Mouse (Mus musculus) neural tube, embryonic 15.5 days (tissue): Measurements from ENCODE around the gene Afmid. TPM values are rescaled to one million over a fixed set of nuclear protein-coding genes. Genes with fewer than 3 reads are reported as not detected.

ENCODE experiments used
- ATAC-seq: fragments of 200-750 bp; cut with Nextera tagmentation; 2 replicates; pipeline ENCODE4 v1.8.0; 2017; ENCODE audit warnings: mild to moderate bottlenecking, moderate TSS enrichment, moderate library complexity; ENCODE audit not compliant: low FRiP score
- H3K27ac ChIP-seq: fragments of 300-500 bp; sonication (generic); replicated peaks from 2 replicates; pipeline ENCODE4 v1.5.1; 2015; ENCODE audit warnings: mild to moderate bottlenecking, inconsistent platforms
- H3K27me3 ChIP-seq: fragments of 300-500 bp; sonication (generic); replicated peaks from 2 replicates; pipeline ENCODE4 v1.6.1; 2015; ENCODE audit warnings: inconsistent platforms
- H3K36me3 ChIP-seq: fragments of 300-500 bp; sonication (generic); 2 replicates; pipeline ENCODE4 v1.6.1; 2015; ENCODE audit warnings: inconsistent platforms
- H3K4me1 ChIP-seq: fragments of 300-500 bp; sonication (generic); 2 replicates; pipeline ENCODE4 v1.6.1; 2015; ENCODE audit warnings: inconsistent platforms
- H3K4me2 ChIP-seq: fragments of 300-500 bp; sonication (generic); 2 replicates; pipeline ENCODE4 v1.6.1; 2015; ENCODE audit warnings: inconsistent platforms, mild to moderate bottlenecking, moderate library complexity
- H3K4me3 ChIP-seq: fragments of 300-500 bp; sonication (generic); replicated peaks from 2 replicates; pipeline ENCODE4 v1.5.1; 2015; ENCODE audit warnings: mild to moderate bottlenecking, inconsistent platforms
- H3K9ac ChIP-seq: fragments of 300-500 bp; sonication (generic); replicated peaks from 2 replicates; pipeline ENCODE4 v1.6.1; 2015; ENCODE audit warnings: mild to moderate bottlenecking, inconsistent platforms
- H3K9me3 ChIP-seq: fragments of 300-500 bp; sonication (generic); replicated peaks from 2 replicates; pipeline ENCODE4 v1.6.1; 2016; ENCODE audit warnings: inconsistent platforms
- WGBS: fragments of 180-500 bp; shearing (Covaris S2); methylation state at CpG from one replicate; pipeline ENCODE4 v1.1.7; 2015; ENCODE audit warnings: mixed read lengths; 5-methylcytosine and 5-hydroxymethylcytosine counted together
- polyA plus RNA-seq: library from polyadenylated mRNA; unstranded; fragments of >200 nt; fragmentation: Nextera tagmentation; extraction: Ambion mirVana; gene quantifications from 2 replicates; pipeline ENCODE4 v1.2.1, GENCODE M21; 2015

Gene Afmid
- polyA plus RNA-seq, 1 experiment from 2014 or later: 6.0 TPM

- 28% methylated on average over 6 of the region's 6 CpGs for WGBS
- Histone ChIP-seq H3K36me3 (no peaks in the 10 kb centered on the region), H3K4me1 (peaks cover 38% of the 10 kb centered on the region), H3K27ac (no peak overlapping the region), H3K9me3 (no peaks in the 10 kb centered on the region), H3K27me3 (no peaks in the 10 kb centered on the region), H3K9ac (no peak overlapping the region), H3K4me2 (no peak overlapping the region), H3K4me3 (no peak overlapping the region)
- no peak for ATAC-seq
Observed at GRCm38 (mm10) chr11:117875681-117876080, 50.0 kb downstream of the Afmid start.

GRCm38 (mm10) chr11:117877917-117878745 lies 52.4 kb downstream of the Afmid start:
- Histone ChIP-seq H3K4me1 (peaks cover 22% of the 10 kb centered on the region), H3K4me2 (peak overlapping the region; percentile 46), H3K27me3 (no peaks in the 10 kb centered on the region), H3K4me3 (peak overlapping the region; percentile 14; the same call in 1 of the 2 replicates), H3K9me3 (no peaks in the 10 kb centered on the region), H3K36me3 (no peaks in the 10 kb centered on the region), H3K27ac (peak overlapping the region; percentile 64), H3K9ac (no peak overlapping the region; the same call in 1 of the 2 replicates)
- ATAC-seq: peak; percentile 73
- 15% methylated on average over 13 of the region's 13 CpGs for WGBS

DNA sequence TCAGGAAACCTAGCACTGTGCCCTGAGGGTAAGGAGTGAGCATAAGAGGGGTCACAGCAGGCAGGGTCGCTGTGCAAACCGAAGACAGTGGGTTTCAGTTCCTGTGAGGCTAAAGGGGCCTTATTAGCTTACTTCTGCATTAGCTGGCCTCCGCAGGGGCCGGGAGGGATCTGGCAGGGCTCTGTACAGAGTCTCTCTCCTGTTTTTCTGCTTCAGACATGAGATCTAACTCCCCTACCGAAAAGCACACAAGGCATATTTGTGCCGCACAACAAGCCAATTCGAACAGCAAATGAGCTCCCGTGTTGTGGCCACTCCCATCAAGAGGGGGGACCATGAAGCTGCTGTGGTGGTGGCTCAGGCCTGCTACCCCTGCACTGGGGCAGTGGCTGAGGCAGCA lies 53.2 kb downstream of the Afmid start:
- Histone ChIP-seq H3K4me1 (peaks cover 20% of the 10 kb centered on the region), H3K36me3 (no peaks in the 10 kb centered on the region), H3K4me3 (no peak overlapping the region), H3K9me3 (no peaks in the 10 kb centered on the region), H3K27ac (peak overlapping the region; percentile 64), H3K9ac (no peak overlapping the region), H3K4me2 (peak overlapping the region; percentile 46; the same call in 1 of the 2 replicates), H3K27me3 (no peaks in the 10 kb centered on the region)
- ATAC-seq: no peak
- 20% methylated on average over 8 of the region's 8 CpGs for WGBS

GRCm38 (mm10) chr11:117879676-117880075 lies 54.0 kb downstream of the Afmid start:
- no peak overlapping the region for H3K4me2 ChIP-seq
- H3K27ac ChIP-seq: no peak overlapping the region
- whole genome bisulfite sequencing: 87% methylated on average over 6 of the region's 6 CpGs
- H3K4me3 ChIP-seq: no peak overlapping the region
- H3K27me3 ChIP-seq: no peaks in the 10 kb centered on the region; the same call in 1 of the 2 replicates
- H3K36me3 ChIP-seq: no peaks in the 10 kb centered on the region
- no peak overlapping the region for H3K9ac ChIP-seq
- no peak for ATAC-seq
- H3K9me3 ChIP-seq: no peaks in the 10 kb centered on the region
- peaks cover 20% of the 10 kb centered on the region for H3K4me1 ChIP-seq

GRCm38 (mm10) chr11:117880336-117880976 lies 54.7 kb downstream of the Afmid start:
- Histone ChIP-seq H3K9me3 (no peaks in the 10 kb centered on the region), H3K27me3 (no peaks in the 10 kb centered on the region; the same call in 1 of the 2 replicates), H3K4me1 (peaks cover 20% of the 10 kb centered on the region), H3K27ac (no peak overlapping the region), H3K36me3 (no peaks in the 10 kb centered on the region), H3K9ac (no peak overlapping the region), H3K4me2 (no peak overlapping the region), H3K4me3 (no peak overlapping the region)
- WGBS: 91% methylated on average over 9 of the region's 9 CpGs
- ATAC-seq: no peak

DNA sequence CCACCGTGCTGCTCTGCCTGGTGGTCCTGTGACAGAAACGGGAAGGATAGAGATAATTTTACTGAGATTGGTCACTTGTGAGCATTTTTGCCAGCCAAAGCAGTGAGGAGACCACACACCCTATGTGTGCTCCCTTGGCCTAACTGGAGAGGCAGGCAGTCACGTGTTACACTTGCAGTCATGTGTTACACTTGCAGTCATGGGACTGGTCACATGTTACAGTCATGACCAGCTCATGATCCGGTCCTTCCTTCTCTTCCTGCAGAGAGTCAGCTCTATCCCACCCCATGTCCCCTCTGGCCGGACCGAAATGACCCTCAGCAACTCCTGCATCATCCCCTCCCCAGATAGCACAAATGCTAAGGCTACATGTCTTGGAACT lies 55.2 kb downstream of the Afmid start:
- H3K36me3 ChIP-seq: no peaks in the 10 kb centered on the region
- H3K9me3 ChIP-seq: no peaks in the 10 kb centered on the region
- ATAC-seq: no peak
- 82% methylated on average over 6 of the region's 6 CpGs for WGBS
- no peak overlapping the region for H3K9ac ChIP-seq
- H3K4me3 ChIP-seq: no peak overlapping the region
- H3K27me3 ChIP-seq: peaks cover 2% of the 10 kb centered on the region; the same call in 1 of the 2 replicates
- H3K4me1 ChIP-seq: peaks cover 20% of the 10 kb centered on the region
- no peak overlapping the region for H3K4me2 ChIP-seq
- no peak overlapping the region for H3K27ac ChIP-seq

GRCm38 (mm10) chr11:117881787-117882186 lies 56.1 kb downstream of the Afmid start:
- H3K4me3 ChIP-seq: no peak overlapping the region
- no peak overlapping the region for H3K4me2 ChIP-seq
- ATAC-seq: no peak
- H3K36me3 ChIP-seq: no peaks in the 10 kb centered on the region
- no peak overlapping the region for H3K27ac ChIP-seq
- no peaks in the 10 kb centered on the region for H3K9me3 ChIP-seq
- H3K4me1 ChIP-seq: peaks cover 20% of the 10 kb centered on the region
- peaks cover 2% of the 10 kb centered on the region; the same call in 1 of the 2 replicates for H3K27me3 ChIP-seq
- no peak overlapping the region for H3K9ac ChIP-seq
- 27% methylated on average over 8 of the region's 8 CpGs for WGBS

- 80% methylated on average over 1 of the region's 1 CpGs for WGBS
- no peak overlapping the region for H3K27ac ChIP-seq
- H3K9me3 ChIP-seq: no peaks in the 10 kb centered on the region
- H3K9ac ChIP-seq: no peak overlapping the region
- ATAC-seq: no peak
- H3K36me3 ChIP-seq: no peaks in the 10 kb centered on the region
- H3K4me2 ChIP-seq: no peak overlapping the region
- peaks cover 20% of the 10 kb centered on the region for H3K4me1 ChIP-seq
- no peak overlapping the region for H3K4me3 ChIP-seq
- H3K27me3 ChIP-seq: peaks cover 2% of the 10 kb centered on the region; the same call in 1 of the 2 replicates
Observed at GRCm38 (mm10) chr11:117882208-117882607, 56.5 kb downstream of the Afmid start.

DNA sequence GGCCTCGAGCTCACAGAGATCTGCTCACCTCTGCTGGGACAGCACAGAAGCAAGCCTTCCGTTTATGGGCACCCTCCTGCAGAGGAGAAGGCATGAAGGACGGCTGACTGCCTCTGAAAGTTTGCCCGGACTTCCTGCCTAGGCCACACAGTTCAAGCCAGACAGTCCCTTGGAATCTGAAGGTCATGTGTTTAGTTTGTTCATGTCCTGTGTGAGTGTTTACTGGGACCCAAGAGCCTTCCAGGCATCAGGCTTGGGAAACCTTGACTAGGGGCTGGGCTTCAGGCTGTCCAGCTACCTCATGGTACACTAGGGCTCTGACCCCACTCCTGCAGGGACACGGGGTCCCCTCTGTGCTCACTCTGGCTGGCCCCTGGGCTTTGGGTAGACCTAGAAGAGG lies 60.3 kb downstream of the Afmid start:
- H3K4me2 ChIP-seq: no peak overlapping the region
- H3K36me3 ChIP-seq: no peaks in the 10 kb centered on the region
- H3K4me1 ChIP-seq: peaks cover 30% of the 10 kb centered on the region
- no peak overlapping the region for H3K4me3 ChIP-seq
- 51% methylated on average over 5 of the region's 5 CpGs for WGBS
- H3K27me3 ChIP-seq: peaks cover 4% of the 10 kb centered on the region
- H3K27ac ChIP-seq: no peak overlapping the region
- no peak overlapping the region for H3K9ac ChIP-seq
- ATAC-seq: no peak
- H3K9me3 ChIP-seq: no peaks in the 10 kb centered on the region

DNA sequence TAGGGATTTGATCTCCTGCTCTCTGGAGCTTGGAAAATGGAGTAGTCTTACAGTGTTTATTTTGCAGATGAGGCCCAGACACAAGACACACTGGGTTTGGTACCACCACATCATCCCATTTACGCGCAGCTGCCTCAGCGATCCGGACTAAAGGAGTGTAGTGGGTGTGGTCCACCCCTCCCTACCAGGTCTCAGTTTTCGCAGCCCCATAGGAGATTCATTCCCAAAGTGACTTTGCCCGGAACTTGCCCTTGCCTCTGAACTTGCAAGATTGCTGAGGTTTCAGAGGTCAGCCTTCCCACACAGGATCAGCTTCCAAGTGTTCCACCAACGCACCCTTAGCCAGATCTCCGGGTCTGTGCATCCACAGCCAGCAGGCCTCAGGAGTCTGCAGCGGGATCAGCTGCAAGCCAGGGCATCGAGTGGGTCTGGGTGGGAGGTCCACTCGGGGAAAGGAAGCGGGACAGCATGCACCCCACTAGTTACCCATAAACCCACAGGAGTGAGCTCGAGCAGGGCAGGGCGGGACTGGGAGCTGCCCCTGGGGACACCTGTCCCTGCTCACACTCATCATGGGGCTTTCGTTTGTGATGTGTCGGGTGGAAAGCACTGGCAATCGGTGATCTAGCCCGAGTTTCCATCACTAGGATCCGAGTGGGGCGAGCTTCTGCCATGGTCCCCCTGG lies 62.6 kb downstream of the Afmid start:
- Histone ChIP-seq H3K27ac (no peak overlapping the region), H3K4me3 (peak overlapping the region; percentile 15; the same call in 1 of the 2 replicates), H3K4me2 (peak overlapping the region; percentile 49), H3K9ac (0 out of 2 replicates have a peak overlapping the region, but pooled peaks have one; percentile 27), H3K36me3 (no peaks in the 10 kb centered on the region), H3K27me3 (peaks cover 20% of the 10 kb centered on the region), H3K4me1 (peaks cover 29% of the 10 kb centered on the region), H3K9me3 (no peaks in the 10 kb centered on the region)
- no peak for ATAC-seq
- WGBS: 18% methylated on average over 20 of the region's 20 CpGs
